Mouse (Mus musculus): Measurements from ENCODE around the gene Mycbp2. TPM values are rescaled to one million over a fixed set of nuclear protein-coding genes. Genes with fewer than 3 reads are reported as not detected.
A peak's percentile ranks its signal among the peaks of the same experiment; 100 is the strongest.

Gene Mycbp2
- polyA plus RNA-seq, 1 experiment from 2014 or later = 38.0 TPM

DNA sequence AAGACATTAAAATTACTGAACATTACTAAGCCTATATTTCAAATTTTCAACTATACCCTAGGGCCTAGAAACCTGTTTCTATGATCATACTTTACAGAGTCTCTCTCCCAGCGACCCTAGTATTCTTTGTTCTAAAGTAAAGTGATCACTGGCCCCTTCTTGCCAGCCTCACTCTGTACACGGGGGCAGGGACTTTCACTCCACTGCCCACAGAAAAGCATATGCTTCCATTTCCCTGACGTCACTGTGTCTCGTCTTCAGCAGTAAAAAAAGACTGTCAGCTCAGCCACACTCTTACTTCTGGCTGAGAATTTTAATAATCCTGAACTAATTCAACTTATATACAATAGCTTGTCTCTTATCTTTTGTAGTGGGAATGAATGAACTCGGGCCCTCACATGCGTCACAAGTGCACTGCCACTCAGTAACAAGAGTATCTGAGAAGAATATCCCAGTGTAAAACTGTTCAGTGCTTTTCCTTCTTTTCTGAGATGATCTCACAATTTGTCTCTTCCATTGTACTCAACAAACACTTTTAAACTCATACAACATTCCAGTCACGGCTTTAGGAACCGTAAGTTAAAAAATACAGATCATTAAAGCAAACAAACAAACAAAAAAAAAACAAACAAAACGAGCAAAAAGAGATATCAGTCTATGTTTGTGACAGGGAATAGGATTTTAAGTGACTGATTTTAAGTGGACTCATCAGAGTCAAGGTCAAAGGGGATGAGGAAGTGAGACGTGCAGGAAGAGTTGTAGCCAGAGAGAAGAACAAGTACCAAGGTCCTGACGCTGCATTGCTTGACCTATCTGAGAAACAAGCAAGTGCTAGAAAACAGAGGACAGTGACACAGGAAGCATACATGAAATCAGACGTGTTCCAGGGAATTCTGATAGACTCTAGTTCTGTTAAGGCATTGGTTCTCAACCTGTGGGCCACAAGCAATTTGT is 112.7 kb downstream of the Mycbp2 start:
- Histone ChIP-seq H3K36me3 (ENCODE audit: control insufficient read depth, insufficient read depth, low read length) (peaks cover 10% of the 10 kb centered on the region), H3K4me1 (ENCODE audit: control insufficient read depth, insufficient read depth, low read length) (no peaks in the 10 kb centered on the region), H3K4me3 (ENCODE audit: low read depth, low read length) (no peak overlapping the region), H3K27ac (ENCODE audit: low read depth, low read length) (no peak overlapping the region), H3K9me3 (replicated peaks; ENCODE audit: control insufficient read depth, low read length) (no peaks in the 10 kb centered on the region), H3K4me2 (ENCODE audit: low read length) (no peak overlapping the region), H3K9ac (ENCODE audit: low read length) (no peak overlapping the region), H3K27me3 (replicated peaks; ENCODE audit: control insufficient read depth, insufficient read depth, low read length) (no peaks in the 10 kb centered on the region)
- DNase-seq (ENCODE audit: low spot score) (peak; percentile 24), ATAC-seq (peak; percentile 48; the same call in 1 of the 2 replicates)
- 36% methylated on average over 12 of the region's 12 CpGs for WGBS

DNA sequence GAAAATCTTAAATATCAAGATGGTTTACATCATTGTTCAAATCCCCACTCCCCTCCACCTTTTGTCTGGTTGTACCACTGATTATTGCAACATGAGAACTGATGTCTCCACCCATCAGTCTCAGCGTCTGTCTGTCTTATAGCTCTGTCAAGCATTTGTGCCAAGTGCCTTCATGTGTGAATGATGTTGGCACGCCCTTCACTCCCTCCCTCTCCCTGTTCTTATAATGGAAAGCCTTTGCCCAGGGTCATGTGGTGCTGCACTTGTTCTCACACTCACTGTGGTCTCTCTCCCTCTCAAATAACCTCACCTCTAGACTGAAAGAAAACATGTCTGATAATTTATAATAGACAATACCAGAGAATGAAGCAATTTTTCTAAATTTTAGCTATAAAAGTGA is 124.3 kb downstream of the Mycbp2 start:
- no peaks in the 10 kb centered on the region for H3K4me1 ChIP-seq (ENCODE audit: control insufficient read depth, insufficient read depth, low read length)
- no peak overlapping the region for H3K4me3 ChIP-seq (ENCODE audit: low read depth, low read length)
- ATAC-seq (peak; percentile 89), DNase-seq (ENCODE audit: low spot score) (peak; percentile 73)
- peaks cover 49% of the 10 kb centered on the region for H3K36me3 ChIP-seq (ENCODE audit: control insufficient read depth, insufficient read depth, low read length)
- H3K9ac ChIP-seq (ENCODE audit: low read length) = no peak overlapping the region
- H3K27me3 ChIP-seq (replicated peaks; ENCODE audit: control insufficient read depth, insufficient read depth, low read length) = no peaks in the 10 kb centered on the region
- H3K27ac ChIP-seq (ENCODE audit: low read depth, low read length) = no peak overlapping the region
- H3K9me3 ChIP-seq (replicated peaks; ENCODE audit: control insufficient read depth, low read length) = no peaks in the 10 kb centered on the region
- WGBS = 25% methylated on average over 2 of the region's 2 CpGs
- no peak overlapping the region for H3K4me2 ChIP-seq (ENCODE audit: low read length)

DNA sequence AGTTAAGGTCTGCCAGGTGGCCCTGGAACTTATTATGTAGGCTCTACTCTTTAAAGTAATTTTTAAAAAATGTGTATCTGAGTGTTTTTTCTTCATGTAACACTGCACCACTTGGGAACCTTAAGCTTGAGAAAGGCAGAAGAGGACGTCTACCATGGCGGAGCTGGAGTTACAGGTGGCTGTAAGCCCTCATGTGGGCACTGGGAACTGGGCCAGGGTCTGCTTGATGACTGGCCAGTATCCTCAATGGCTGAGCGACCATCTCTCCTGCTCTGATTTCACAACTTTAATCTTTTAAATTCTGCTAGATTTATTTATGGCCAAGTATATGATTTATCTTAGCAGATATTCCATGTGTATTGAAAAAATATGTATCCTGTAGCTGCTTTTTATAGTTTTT is 124.9 kb downstream of the Mycbp2 start:
- Histone ChIP-seq H3K27me3 (replicated peaks; ENCODE audit: control insufficient read depth, insufficient read depth, low read length) (no peaks in the 10 kb centered on the region), H3K4me3 (ENCODE audit: low read depth, low read length) (no peak overlapping the region), H3K4me2 (ENCODE audit: low read length) (no peak overlapping the region), H3K9ac (ENCODE audit: low read length) (no peak overlapping the region), H3K9me3 (replicated peaks; ENCODE audit: control insufficient read depth, low read length) (no peaks in the 10 kb centered on the region), H3K4me1 (ENCODE audit: control insufficient read depth, insufficient read depth, low read length) (no peaks in the 10 kb centered on the region), H3K36me3 (ENCODE audit: control insufficient read depth, insufficient read depth, low read length) (peaks cover 52% of the 10 kb centered on the region), H3K27ac (ENCODE audit: low read depth, low read length) (no peak overlapping the region)
- ATAC-seq (no peak), DNase-seq (ENCODE audit: low spot score) (no peak)
- 73% methylated on average over 3 of the region's 3 CpGs for WGBS

DNA sequence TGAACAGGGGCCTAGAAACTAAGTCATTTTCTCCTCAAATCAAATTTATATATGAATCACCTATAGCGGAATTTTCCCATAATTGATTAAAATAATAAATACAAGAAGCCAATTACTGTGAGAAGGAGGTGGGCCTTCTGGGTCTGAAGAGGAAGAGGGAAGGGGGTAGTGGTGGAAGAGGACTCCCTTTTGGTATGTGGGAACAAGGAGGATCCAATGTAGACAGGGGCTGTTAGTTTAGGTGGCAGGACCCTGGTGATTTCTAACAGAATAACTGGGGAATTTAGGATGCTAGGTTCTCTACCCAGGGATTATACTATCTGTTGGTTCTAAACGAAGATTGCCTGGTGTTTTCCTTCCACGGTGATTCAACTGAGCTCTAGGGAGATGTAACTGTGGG is 130.3 kb downstream of the Mycbp2 start:
- ATAC-seq = no peak
- no peaks in the 10 kb centered on the region for H3K27me3 ChIP-seq (replicated peaks; ENCODE audit: control insufficient read depth, insufficient read depth, low read length)
- H3K9me3 ChIP-seq (replicated peaks; ENCODE audit: control insufficient read depth, low read length) = no peaks in the 10 kb centered on the region
- no peaks in the 10 kb centered on the region for H3K4me1 ChIP-seq (ENCODE audit: control insufficient read depth, insufficient read depth, low read length)
- H3K36me3 ChIP-seq (ENCODE audit: control insufficient read depth, insufficient read depth, low read length) = peaks cover 46% of the 10 kb centered on the region
- H3K27ac ChIP-seq (ENCODE audit: low read depth, low read length) = no peak overlapping the region
- no peak overlapping the region for H3K4me3 ChIP-seq (ENCODE audit: low read depth, low read length)
- no peak overlapping the region for H3K9ac ChIP-seq (ENCODE audit: low read length)
- 88% methylated on average over 3 of the region's 3 CpGs for WGBS
- no peak overlapping the region for H3K4me2 ChIP-seq (ENCODE audit: low read length)
- no peak for DNase-seq (ENCODE audit: low spot score)

DNA sequence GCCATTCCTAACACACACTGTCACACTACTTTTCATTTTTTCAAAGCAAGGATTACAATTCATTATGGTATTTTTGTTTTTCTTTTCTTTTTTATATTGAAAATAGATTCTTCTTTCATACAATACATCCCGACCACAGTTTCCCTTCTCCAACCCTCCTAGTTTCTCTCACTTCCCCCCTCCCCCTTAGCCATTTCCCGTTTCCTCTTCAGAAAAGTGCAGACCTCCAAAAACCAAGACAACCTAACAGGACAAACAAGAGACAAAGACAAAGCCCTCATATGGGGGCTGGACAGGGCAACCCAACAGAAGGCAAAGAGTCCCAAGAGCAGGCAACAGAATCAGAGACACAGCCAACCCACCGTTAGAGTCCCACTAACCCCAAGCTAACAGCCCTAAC is 160.0 kb downstream of the Mycbp2 start:
- no peaks in the 10 kb centered on the region for H3K27me3 ChIP-seq (replicated peaks; ENCODE audit: control insufficient read depth, insufficient read depth, low read length)
- H3K4me2 ChIP-seq (ENCODE audit: low read length) = no peak overlapping the region
- no peak overlapping the region for H3K27ac ChIP-seq (ENCODE audit: low read depth, low read length)
- WGBS = 80% methylated on average over 3 of the region's 3 CpGs
- H3K4me3 ChIP-seq (ENCODE audit: low read depth, low read length) = no peak overlapping the region
- no peaks in the 10 kb centered on the region for H3K9me3 ChIP-seq (replicated peaks; ENCODE audit: control insufficient read depth, low read length)
- H3K36me3 ChIP-seq (ENCODE audit: control insufficient read depth, insufficient read depth, low read length) = peaks cover 46% of the 10 kb centered on the region
- no peak for ATAC-seq
- no peak for DNase-seq (ENCODE audit: low spot score)
- no peak overlapping the region for H3K9ac ChIP-seq (ENCODE audit: low read length)
- H3K4me1 ChIP-seq (ENCODE audit: control insufficient read depth, insufficient read depth, low read length) = no peaks in the 10 kb centered on the region

DNA sequence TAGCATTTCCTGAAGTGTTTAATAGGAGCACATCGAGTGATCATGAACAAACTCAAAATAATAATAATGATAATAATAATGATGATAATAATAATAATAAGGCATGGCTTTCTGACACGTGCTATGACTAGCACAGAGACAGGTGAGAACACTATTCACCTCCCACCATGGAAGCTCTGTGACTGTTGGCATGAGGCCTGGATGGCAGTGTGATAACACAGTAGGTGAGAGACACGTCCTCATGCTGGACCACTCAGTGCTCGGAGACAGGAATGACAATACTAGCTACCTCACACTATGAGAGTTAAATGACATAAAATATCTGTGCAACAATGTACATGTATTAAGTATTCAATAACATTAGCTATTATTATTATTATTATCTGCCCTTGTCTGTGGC is 160.5 kb downstream of the Mycbp2 start:
- H3K4me2 ChIP-seq (ENCODE audit: low read length) = no peak overlapping the region
- H3K9ac ChIP-seq (ENCODE audit: low read length) = no peak overlapping the region
- DNase-seq (ENCODE audit: low spot score) (no peak), ATAC-seq (no peak)
- peaks cover 43% of the 10 kb centered on the region for H3K36me3 ChIP-seq (ENCODE audit: control insufficient read depth, insufficient read depth, low read length)
- 90% methylated on average over 4 of the region's 4 CpGs for WGBS
- H3K4me1 ChIP-seq (ENCODE audit: control insufficient read depth, insufficient read depth, low read length) = no peaks in the 10 kb centered on the region
- no peak overlapping the region for H3K4me3 ChIP-seq (ENCODE audit: low read depth, low read length)
- H3K27ac ChIP-seq (ENCODE audit: low read depth, low read length) = no peak overlapping the region
- no peaks in the 10 kb centered on the region for H3K27me3 ChIP-seq (replicated peaks; ENCODE audit: control insufficient read depth, insufficient read depth, low read length)
- no peaks in the 10 kb centered on the region for H3K9me3 ChIP-seq (replicated peaks; ENCODE audit: control insufficient read depth, low read length)

DNA sequence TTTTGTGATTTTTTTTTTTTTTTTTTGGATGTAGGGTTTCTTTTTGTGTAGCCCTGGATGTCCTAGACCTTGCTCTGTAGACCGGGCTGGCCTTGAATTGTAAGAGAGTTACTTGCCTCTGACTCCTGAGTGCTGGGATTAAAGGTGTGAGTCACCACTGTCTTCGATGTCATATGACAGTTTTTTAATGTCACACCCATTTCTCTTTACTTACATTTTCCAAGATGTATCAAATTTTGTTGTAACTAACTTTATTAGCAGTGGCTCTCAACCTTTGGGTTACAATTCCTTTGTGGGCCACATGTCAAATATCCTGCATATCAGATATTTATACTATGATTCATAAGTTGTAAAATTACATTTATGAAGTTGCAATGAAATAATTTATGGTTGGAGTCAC is 166.5 kb downstream of the Mycbp2 start:
- no peak overlapping the region for H3K4me2 ChIP-seq (ENCODE audit: low read length)
- H3K9me3 ChIP-seq (replicated peaks; ENCODE audit: control insufficient read depth, low read length) = no peaks in the 10 kb centered on the region
- H3K4me3 ChIP-seq (ENCODE audit: low read depth, low read length) = no peak overlapping the region
- no peaks in the 10 kb centered on the region for H3K27me3 ChIP-seq (replicated peaks; ENCODE audit: control insufficient read depth, insufficient read depth, low read length)
- 96% methylated on average over 2 of the region's 2 CpGs for WGBS
- H3K36me3 ChIP-seq (ENCODE audit: control insufficient read depth, insufficient read depth, low read length) = peaks cover 22% of the 10 kb centered on the region
- H3K4me1 ChIP-seq (ENCODE audit: control insufficient read depth, insufficient read depth, low read length) = no peaks in the 10 kb centered on the region
- H3K27ac ChIP-seq (ENCODE audit: low read depth, low read length) = no peak overlapping the region
- no peak overlapping the region for H3K9ac ChIP-seq (ENCODE audit: low read length)
- ATAC-seq (no peak), DNase-seq (ENCODE audit: low spot score) (no peak)

DNA sequence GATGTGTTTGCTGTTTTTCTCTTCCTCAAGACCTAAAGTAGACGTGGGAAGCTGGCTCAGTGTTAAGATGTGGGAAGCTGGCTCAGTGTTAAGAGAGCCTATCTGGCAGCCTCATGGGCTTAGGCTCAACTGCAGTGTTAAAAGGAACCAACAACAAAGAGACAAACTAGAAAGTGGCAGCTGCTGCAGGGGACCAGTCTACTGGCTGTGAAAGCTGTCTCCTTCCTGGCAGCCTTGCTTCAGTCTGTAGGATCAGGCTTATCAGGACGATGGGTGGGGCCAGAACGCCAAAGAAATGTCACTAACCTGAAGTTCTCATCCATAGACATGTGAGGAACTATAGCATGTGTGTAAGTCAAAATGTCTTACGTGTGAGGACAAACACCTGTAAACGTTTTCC is 183.7 kb downstream of the Mycbp2 start:
- Histone ChIP-seq H3K27ac (ENCODE audit: low read depth, low read length) (no peak overlapping the region), H3K4me2 (ENCODE audit: low read length) (no peak overlapping the region), H3K4me3 (ENCODE audit: low read depth, low read length) (no peak overlapping the region), H3K4me1 (ENCODE audit: control insufficient read depth, insufficient read depth, low read length) (no peaks in the 10 kb centered on the region), H3K27me3 (replicated peaks; ENCODE audit: control insufficient read depth, insufficient read depth, low read length) (no peaks in the 10 kb centered on the region), H3K9me3 (replicated peaks; ENCODE audit: control insufficient read depth, low read length) (no peaks in the 10 kb centered on the region), H3K9ac (ENCODE audit: low read length) (no peak overlapping the region), H3K36me3 (ENCODE audit: control insufficient read depth, insufficient read depth, low read length) (peaks cover 8% of the 10 kb centered on the region; the same call in 1 of the 2 replicates)
- 71% methylated on average over 5 of the region's 5 CpGs for WGBS
- ATAC-seq (peak; percentile 57; the same call in 1 of the 2 replicates), DNase-seq (ENCODE audit: low spot score) (peak; percentile 27)

DNA sequence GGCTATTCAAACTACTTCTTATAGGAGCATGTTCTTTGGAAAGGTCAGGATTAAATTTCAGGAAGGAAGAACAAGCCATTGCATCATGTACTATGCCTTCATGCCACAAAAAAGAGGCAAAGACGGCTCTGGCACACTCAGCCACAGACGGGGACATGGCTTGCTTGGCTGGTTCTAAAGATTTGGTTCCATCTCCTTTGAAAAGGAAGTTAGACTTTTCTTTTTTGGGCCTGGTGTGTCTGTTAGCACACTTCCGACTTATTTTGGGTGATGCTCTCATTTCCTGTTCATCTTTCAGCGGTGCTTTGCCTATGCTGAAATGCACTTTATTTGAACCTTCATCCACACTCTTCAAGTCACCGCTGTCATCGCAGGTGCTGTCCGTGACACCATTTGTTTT is 190.9 kb downstream of the Mycbp2 start:
- no peak for ATAC-seq
- DNase-seq (ENCODE audit: low spot score) = no peak
- H3K9me3 ChIP-seq (replicated peaks; ENCODE audit: control insufficient read depth, low read length) = no peaks in the 10 kb centered on the region
- WGBS = 94% methylated on average over 7 of the region's 7 CpGs
- H3K27ac ChIP-seq (ENCODE audit: low read depth, low read length) = no peak overlapping the region
- no peak overlapping the region for H3K4me2 ChIP-seq (ENCODE audit: low read length)
- H3K36me3 ChIP-seq (ENCODE audit: control insufficient read depth, insufficient read depth, low read length) = peaks cover 48% of the 10 kb centered on the region
- H3K4me1 ChIP-seq (ENCODE audit: control insufficient read depth, insufficient read depth, low read length) = no peaks in the 10 kb centered on the region
- no peak overlapping the region for H3K4me3 ChIP-seq (ENCODE audit: low read depth, low read length)
- no peak overlapping the region for H3K9ac ChIP-seq (ENCODE audit: low read length)
- no peaks in the 10 kb centered on the region for H3K27me3 ChIP-seq (replicated peaks; ENCODE audit: control insufficient read depth, insufficient read depth, low read length)

Measured in forebrain, embryonic 14.5 days (tissue).